Mouse (Mus musculus) midbrain, embryonic 11.5 days (tissue): ENCODE data around the gene Eef1a2. TPM values are rescaled to one million over a fixed set of nuclear protein-coding genes. Genes with fewer than 3 reads are reported as not detected.
A peak's percentile ranks its signal among the peaks of the same experiment; 100 is the strongest.

Source experiments
- ATAC-seq: fragments of 200-750 bp; cut with Nextera tagmentation; 2 replicates; pipeline ENCODE4 v1.8.0; 2017; ENCODE audit warnings: moderate TSS enrichment, moderate library complexity; ENCODE audit not compliant: low FRiP score
- DNase-seq: peaks from one replicate; pipeline ENCODE4 v3.0.0; 2015; ENCODE audit warnings: low spot score; ENCODE audit errors: missing footprints
- H3K27ac ChIP-seq: fragments of 300-500 bp; sonication (generic); 2 replicates; pipeline ENCODE4 v1.5.1; 2014; ENCODE audit warnings: low read depth, low read length
- H3K27me3 ChIP-seq: fragments of 300-500 bp; sonication (generic); 2 replicates; pipeline ENCODE4 v1.6.1; 2014; ENCODE audit warnings: mild to moderate bottlenecking, low read length, moderate library complexity, mixed read lengths; ENCODE audit not compliant: control insufficient read depth, insufficient read depth
- H3K36me3 ChIP-seq: fragments of 300-500 bp; sonication (generic); 2 replicates; pipeline ENCODE4 v1.6.1; 2014; ENCODE audit warnings: mild to moderate bottlenecking, low read length, moderate library complexity, mixed read lengths; ENCODE audit not compliant: control insufficient read depth, insufficient read depth
- H3K4me1 ChIP-seq: fragments of 300-500 bp; sonication (generic); 2 replicates; pipeline ENCODE4 v1.6.1; 2014; ENCODE audit warnings: low read length; ENCODE audit not compliant: control insufficient read depth, insufficient read depth
- H3K4me2 ChIP-seq: fragments of 300-500 bp; sonication (generic); 2 replicates; pipeline ENCODE4 v1.6.1; 2014; ENCODE audit warnings: mild to moderate bottlenecking, moderate library complexity
- H3K4me3 ChIP-seq: fragments of 300-500 bp; sonication (generic); 2 replicates; pipeline ENCODE4 v1.5.1; 2014; ENCODE audit warnings: low read depth, low read length
- H3K9ac ChIP-seq: fragments of 300-500 bp; sonication (generic); 2 replicates; pipeline ENCODE4 v1.6.1; 2014; ENCODE audit warnings: low read length
- H3K9me3 ChIP-seq: fragments of 300-500 bp; sonication (generic); 2 replicates; pipeline ENCODE4 v1.6.1; 2016; ENCODE audit warnings: low read length; ENCODE audit not compliant: control insufficient read depth
- WGBS: fragments of 180-500 bp; shearing (Covaris S2); extraction: QIAGEN DNeasy Blood & Tissue Kit; methylation state at CpG from one replicate; pipeline ENCODE4 v1.1.7; 2014; 5-methylcytosine and 5-hydroxymethylcytosine counted together
- polyA plus RNA-seq: library from polyadenylated mRNA; unstranded; fragments of >200 nt; fragmentation: Nextera tagmentation; extraction: Ambion mirVana; gene quantifications from 2 replicates; pipeline ENCODE4 v1.2.1, GENCODE M21; 2014

Eef1a2 gene
- polyA plus RNA-seq, 1 experiment from 2014 or later: 0.94 TPM

DNA sequence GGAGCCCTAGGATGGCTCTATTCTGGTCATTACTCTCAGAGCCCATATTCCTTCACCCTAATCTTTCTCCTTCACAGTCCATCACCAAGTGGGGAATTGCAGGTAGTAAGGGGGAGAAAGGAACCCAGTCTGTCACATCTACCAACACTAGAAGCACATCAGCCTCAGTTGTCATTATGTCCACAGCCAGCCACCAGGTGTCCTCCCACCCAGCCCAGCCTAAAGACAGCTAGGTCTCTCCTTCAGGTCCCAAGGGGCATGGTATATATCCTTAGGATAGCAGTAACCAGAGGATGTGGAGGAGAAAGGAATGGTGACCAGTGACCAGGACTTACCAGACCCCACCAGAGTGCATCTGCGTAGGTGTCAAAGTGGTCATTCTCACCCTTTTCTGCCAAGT, 45.1 kb downstream of the Eef1a2 start:
- ATAC-seq: no peak
- WGBS: 95% methylated on average over 1 of the region's 1 CpGs
- no peak overlapping the region for H3K9ac ChIP-seq

GRCm38 (mm10) chr2:181104111-181104510, 52.7 kb downstream of the Eef1a2 start:
- no peak overlapping the region for H3K9ac ChIP-seq
- peaks cover 8% of the 10 kb centered on the region for H3K4me1 ChIP-seq
- ATAC-seq (no peak), DNase-seq (peak; percentile 59)
- no peak overlapping the region for H3K4me2 ChIP-seq
- no peaks in the 10 kb centered on the region for H3K27me3 ChIP-seq
- H3K9me3 ChIP-seq: no peaks in the 10 kb centered on the region
- H3K4me3 ChIP-seq: no peak overlapping the region
- WGBS: 60% methylated on average over 2 of the region's 2 CpGs
- H3K36me3 ChIP-seq: no peaks in the 10 kb centered on the region
- no peak overlapping the region for H3K27ac ChIP-seq

More for the DNA sequence above, 45.1 kb downstream of the Eef1a2 start:
- Histone ChIP-seq H3K27ac (no peak overlapping the region), H3K27me3 (no peaks in the 10 kb centered on the region), H3K36me3 (no peaks in the 10 kb centered on the region), H3K4me3 (no peak overlapping the region), H3K4me2 (no peak overlapping the region), H3K4me1 (peaks cover 15% of the 10 kb centered on the region), H3K9me3 (no peaks in the 10 kb centered on the region)
- DNase-seq: peak; percentile 31

DNA sequence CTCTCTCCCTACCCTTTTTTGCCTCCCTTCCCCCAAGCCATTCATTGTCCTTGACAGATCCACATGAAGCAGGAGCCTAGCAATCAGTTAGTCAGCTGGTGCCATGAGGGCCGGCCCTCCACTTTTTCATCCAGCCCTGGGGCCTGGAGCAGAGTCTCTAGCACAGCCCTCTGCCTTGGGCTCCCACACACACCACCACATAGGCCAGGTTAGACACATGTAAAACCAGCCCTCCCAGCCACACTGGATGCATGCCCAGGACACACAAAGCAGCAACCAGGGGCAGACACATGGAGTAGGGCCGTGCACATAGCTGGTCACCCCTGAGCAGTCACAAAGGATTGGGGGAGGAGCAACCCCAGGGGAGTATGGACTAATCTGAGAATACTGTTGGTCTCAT, 54.7 kb downstream of the Eef1a2 start:
- Histone ChIP-seq H3K36me3 (no peaks in the 10 kb centered on the region), H3K4me1 (peaks cover 8% of the 10 kb centered on the region), H3K27me3 (no peaks in the 10 kb centered on the region), H3K9me3 (no peaks in the 10 kb centered on the region), H3K27ac (no peak overlapping the region), H3K9ac (0 out of 2 replicates have a peak overlapping the region, but pooled peaks have one; percentile 36), H3K4me2 (no peak overlapping the region), H3K4me3 (no peak overlapping the region)
- 21% methylated on average over 2 of the region's 2 CpGs for WGBS
- DNase-seq (peak; percentile 84), ATAC-seq (peak; percentile 54; the same call in 1 of the 2 replicates)

- DNase-seq (peak; percentile 53), ATAC-seq (no peak)
- Histone ChIP-seq H3K9ac (no peak overlapping the region), H3K27ac (no peak overlapping the region), H3K4me1 (peaks cover 8% of the 10 kb centered on the region), H3K27me3 (no peaks in the 10 kb centered on the region), H3K9me3 (no peaks in the 10 kb centered on the region), H3K36me3 (no peaks in the 10 kb centered on the region), H3K4me2 (no peak overlapping the region), H3K4me3 (no peak overlapping the region)
- WGBS: 75% methylated on average over 1 of the region's 1 CpGs
Measured at GRCm38 (mm10) chr2:181101626-181102025, 55.2 kb downstream of the Eef1a2 start.

DNA sequence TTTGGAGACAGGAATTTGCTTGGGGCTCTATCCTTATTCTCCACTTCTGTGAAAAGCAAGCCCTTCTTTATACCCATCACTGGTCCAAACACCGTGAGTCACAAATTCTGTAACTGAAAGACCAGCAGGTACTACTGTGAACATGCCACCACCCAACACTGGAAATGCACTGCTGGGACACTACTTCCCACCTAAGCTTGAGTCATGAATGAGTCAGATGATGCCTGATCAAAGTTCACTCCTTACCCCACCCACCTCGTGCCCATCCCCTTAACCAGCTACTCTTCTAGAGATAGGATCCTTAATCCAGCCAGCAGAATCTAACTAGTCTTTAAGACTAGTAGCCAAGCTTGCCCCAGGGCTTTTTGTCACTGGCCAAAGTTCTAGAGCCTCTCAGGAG, 56.7 kb downstream of the Eef1a2 start:
- no peak overlapping the region for H3K27ac ChIP-seq
- no peaks in the 10 kb centered on the region for H3K36me3 ChIP-seq
- no peaks in the 10 kb centered on the region for H3K27me3 ChIP-seq
- H3K4me2 ChIP-seq: no peak overlapping the region
- peaks cover 8% of the 10 kb centered on the region for H3K4me1 ChIP-seq
- DNase-seq (peak; percentile 65), ATAC-seq (no peak)
- H3K4me3 ChIP-seq: no peak overlapping the region
- 79% methylated on average over 2 of the region's 2 CpGs for WGBS
- H3K9ac ChIP-seq: no peak overlapping the region
- H3K9me3 ChIP-seq: no peaks in the 10 kb centered on the region

Other genes starting within 250 kb of the Eef1a2 start
- 68.5 and 72.4 TPM in 2 replicates for gene Ythdf1, start 236.1 kb downstream of the Eef1a2 start, polyA plus RNA-seq
- gene Birc7, start 228.0 kb downstream of the Eef1a2 start, polyA plus RNA-seq: 0.14 and 0.45 TPM in 2 replicates
- 63.2 and 63.6 TPM in 2 replicates for gene Nkain4, start 202.3 kb downstream of the Eef1a2 start, polyA plus RNA-seq
- gene Arfgap1, start 189.8 kb downstream of the Eef1a2 start, polyA plus RNA-seq: 38.6 and 45.7 TPM in 2 replicates
- gene Col20a1, start 170.5 kb downstream of the Eef1a2 start, polyA plus RNA-seq: 0.18 and 0.26 TPM in 2 replicates
- gene Chrna4, start 113.5 kb downstream of the Eef1a2 start, polyA plus RNA-seq: 41.2 and 44.2 TPM in 2 replicates
- 8.7 and 8.8 TPM in 2 replicates for gene Kcnq2, start 21.7 kb downstream of the Eef1a2 start, polyA plus RNA-seq
- 414 and 426 TPM in 2 replicates for gene Ppdpf, start 30.2 kb upstream of the Eef1a2 start, polyA plus RNA-seq
- gene Ptk6, start 45.8 kb upstream of the Eef1a2 start, polyA plus RNA-seq: not detected in 2 replicates
- gene Srms, start 56.2 kb upstream of the Eef1a2 start, polyA plus RNA-seq: 0.14 TPM in 1 of 2 replicates, not detected in the other
- gene Fndc11, start 63.0 kb upstream of the Eef1a2 start, polyA plus RNA-seq: 0.15 TPM in 2 replicates
- 0.44 and 0.56 TPM in 2 replicates for gene Helz2, start 85.0 kb upstream of the Eef1a2 start, polyA plus RNA-seq
- gene Gmeb2, start 131.0 kb upstream of the Eef1a2 start, polyA plus RNA-seq: 18.9 and 19.7 TPM in 2 replicates
- 357 and 359 TPM in 2 replicates for gene Stmn3, start 157.5 kb upstream of the Eef1a2 start, polyA plus RNA-seq
- 50.8 and 57.8 TPM in 2 replicates for gene Rtel1, start 162.7 kb upstream of the Eef1a2 start, polyA plus RNA-seq
- 34.5 and 36.8 TPM in 2 replicates for gene Zgpat, start 207.9 kb upstream of the Eef1a2 start, polyA plus RNA-seq
- 54.2 and 60.9 TPM in 2 replicates for gene Arfrp1, start 208.4 kb upstream of the Eef1a2 start, polyA plus RNA-seq
- gene Lime1, start 223.1 kb upstream of the Eef1a2 start, polyA plus RNA-seq: 19.7 TPM in 2 replicates